Mouse (Mus musculus): ENCODE results near the gene Eaf2. TPM values are rescaled to one million over a fixed set of nuclear protein-coding genes. Genes with fewer than 3 reads are reported as not detected.

The Eaf2 gene
- total and polyA plus RNA-seq, 3 experiments = 0.27 to 0.68 TPM; not detected in 1

- Histone ChIP-seq H3K4me3 (ENCODE audit: control insufficient read depth in 1 of 2, insufficient read depth in 1 of 2, low read depth in 2 of 2, low read length in 2 of 2) (no peak overlapping the region), H3K27me3 (ENCODE audit: control insufficient read depth in 1 of 2, insufficient read depth in 2 of 2, low read length in 2 of 2) (peaks cover 0 to 2% of the 10 kb centered on the region in 2 experiments; a peak in 2 of 4 replicates), H3K79me2 (ENCODE audit: control insufficient read depth, insufficient read depth, low read length, poor library complexity) (no peaks in the 10 kb centered on the region), H3K36me3 (ENCODE audit: control insufficient read depth in 1 of 2, insufficient read depth in 2 of 2, low read length in 2 of 2) (no peaks in the 10 kb centered on the region), H3K9ac (ENCODE audit: control insufficient read depth, low read depth, low read length, poor library complexity, severe bottlenecking) (no peak overlapping the region), H3K27ac (ENCODE audit: control insufficient read depth, low read depth, low read length) (no peak overlapping the region), H3K9me3 (replicated peaks; ENCODE audit: insufficient read depth, low read length) (no peaks in the 10 kb centered on the region), H3K4me1 (ENCODE audit: control insufficient read depth in 1 of 2, insufficient read depth in 2 of 2, low read length in 2 of 2) (no peaks in the 10 kb centered on the region)
- TF ChIP-seq ETS1 (IDR thresholded peaks at IDR 0.05; ENCODE audit: low read depth, low read length) (no peak), MAX (IDR thresholded peaks at IDR 0.05; ENCODE audit: low read length) (no peak), MYB (IDR thresholded peaks at IDR 0.05; ENCODE audit: low read depth, low read length) (no peak), MAZ (IDR thresholded peaks at IDR 0.05; ENCODE audit: low read depth, low read length) (no peak), POLR2AphosphoS5 (IDR thresholded peaks at IDR 0.05; ENCODE audit: borderline replicate concordance, low read depth, low read length) (no peak), SMC3 (IDR thresholded peaks at IDR 0.05; ENCODE audit: low read depth, low read length) (no peak), KAT2A (conservative IDR thresholded peaks at IDR 0.05; ENCODE audit: low read depth, low read length) (no peak), NRF1 (IDR thresholded peaks at IDR 0.05; ENCODE audit: insufficient read depth, low read depth, low read length, poor library complexity, severe bottlenecking) (no peak), MYC (IDR thresholded peaks at IDR 0.05; ENCODE audit: low read depth, low read length) (no peak), USF1 (IDR thresholded peaks at IDR 0.05; ENCODE audit: low read depth, low read length) (no peak), EP300 (IDR thresholded peaks at IDR 0.05; ENCODE audit: low read depth in 1 of 2, low read length in 2 of 2) (no peak)
- DNase-seq (ENCODE audit: low read depth, low spot score) = no peak
Measured at GRCm38 (mm10) chr16:36747767-36748166, 127.0 kb downstream of the Eaf2 start.

- TF ChIP-seq ZMIZ1 (IDR thresholded peaks at IDR 0.05; ENCODE audit: low read depth, low read length) = no peak
- no peak for TF ChIP-seq TCF12 (IDR thresholded peaks at IDR 0.05; ENCODE audit: low read depth, low read length)
- TF ChIP-seq RAD21 (IDR thresholded peaks at IDR 0.05; ENCODE audit: low read depth, low read length) = no peak
- TF ChIP-seq SIN3A (IDR thresholded peaks at IDR 0.05; ENCODE audit: low read length) = no peak
- no peak for TF ChIP-seq UBTF (IDR thresholded peaks at IDR 0.05; ENCODE audit: borderline replicate concordance, insufficient read depth, low read depth, low read length)
- no peak for TF ChIP-seq E2F4 (IDR thresholded peaks at IDR 0.05; ENCODE audit: borderline replicate concordance, low read depth, low read length)
- no peak for TF ChIP-seq KAT2A (conservative IDR thresholded peaks at IDR 0.05; ENCODE audit: low read depth, low read length)
- Histone ChIP-seq H3K27ac (ENCODE audit: control insufficient read depth, low read depth, low read length) (no peak overlapping the region), H3K4me1 (ENCODE audit: control insufficient read depth in 1 of 2, insufficient read depth in 2 of 2, low read length in 2 of 2) (no peaks in the 10 kb centered on the region), H3K79me2 (ENCODE audit: control insufficient read depth, insufficient read depth, low read length, poor library complexity) (no peaks in the 10 kb centered on the region), H3K4me3 (ENCODE audit: control insufficient read depth in 1 of 2, insufficient read depth in 1 of 2, low read depth in 2 of 2, low read length in 2 of 2) (no peak overlapping the region), H3K9ac (ENCODE audit: control insufficient read depth, low read depth, low read length, poor library complexity, severe bottlenecking) (no peak overlapping the region), H3K27me3 (ENCODE audit: control insufficient read depth in 1 of 2, insufficient read depth in 2 of 2, low read length in 2 of 2) (peaks cover 0 to 2% of the 10 kb centered on the region in 2 experiments; a peak in 2 of 4 replicates), H3K36me3 (ENCODE audit: control insufficient read depth in 1 of 2, insufficient read depth in 2 of 2, low read length in 2 of 2) (no peaks in the 10 kb centered on the region), H3K9me3 (replicated peaks; ENCODE audit: insufficient read depth, low read length) (no peaks in the 10 kb centered on the region)
- no peak for DNase-seq (ENCODE audit: low read depth, low spot score)
Measured at GRCm38 (mm10) chr16:36747068-36747467, 127.7 kb downstream of the Eaf2 start.
